Mouse (Mus musculus) leukemia stem cell, adult 10-12 weeks (primary cell): ENCODE results near the gene Creb5. TPM values are rescaled to one million over a fixed set of nuclear protein-coding genes. Genes with fewer than 3 reads are reported as not detected.

Source experiments
- polyA plus RNA-seq: library from polyadenylated mRNA; stranded (reverse); fragments of >175 nt; gene quantifications from 2 replicates; pipeline ENCODE4 v1.2.3, GENCODE M21; 2012; ENCODE audit warnings: low replicate concordance

Creb5 gene
- 0.68 TPM in 1 of 2 replicates, not detected in the other for polyA plus RNA-seq

GRCm38 (mm10) chr6:53287038-53287561 is at the start of gene Creb5:
TSS of gene Creb5 (plus strand) at chr6:53287270.

Other genes with a start within 250 kb of the Creb5 start
- gene Jazf1, start 218.6 kb upstream of the Creb5 start, polyA plus RNA-seq = 0.10 and 0.25 TPM in 2 replicates